ENCODE assay signal across 8 mouse cellular contexts in genomic region chr2:174329663-174330615, GRCm38 (mm10). TPM values are rescaled to one million over a fixed set of nuclear protein-coding genes. Genes with fewer than 3 reads are reported as not detected.
DNase-seq lines count a peak whose midpoint lies in the region; TF ChIP-seq lines count a peak whose summit lies in the region.

No protein-coding gene starts in this region.

- under 1% methylated on average over 105 of the region's 131 CpGs for WGBS in hindbrain, embryonic 10.5 days

- peaks cover 75% of the 10 kb centered on the region for H3K79me2 ChIP-seq in MEL (ENCODE audit: control insufficient read depth, insufficient read depth, low read length, poor library complexity)

- H3K27me3 ChIP-seq in MEL (ENCODE audit: control insufficient read depth in 1 of 2, insufficient read depth in 2 of 2, low read length in 2 of 2): no peaks in the 10 kb centered on the region
- 0 out of 2 replicates have a peak, but pooled peaks cover 6% of the 10 kb centered on the region for H3K27me3 ChIP-seq in hindbrain, embryonic 10.5 days (ENCODE audit: insufficient read depth, poor library complexity, severe bottlenecking)

- H3K36me3 ChIP-seq in MEL (ENCODE audit: control insufficient read depth in 1 of 2, insufficient read depth in 2 of 2, low read length in 2 of 2): peaks cover 2 to 24% of the 10 kb centered on the region in 2 experiments; a peak in 3 of 4 replicates
- H3K36me3 ChIP-seq in hindbrain, embryonic 10.5 days: peaks cover 21% of the 10 kb centered on the region

- no peak for TF ChIP-seq CTCF in MEL (IDR thresholded peaks at IDR 0.05 in 2 of 3, conservative IDR thresholded peaks at IDR 0.05 in 1 of 3; ENCODE audit: control insufficient read depth in 1 of 3, insufficient read depth in 1 of 3, low read depth in 2 of 3, low read length in 3 of 3, poor library complexity in 1 of 3, severe bottlenecking in 1 of 3)

- H3K4me1 ChIP-seq in MEL (ENCODE audit: control insufficient read depth in 1 of 2, insufficient read depth in 2 of 2, low read length in 2 of 2): peaks cover 2 to 7% of the 10 kb centered on the region in 2 experiments; a peak in 2 of 4 replicates
- peaks cover 63% of the 10 kb centered on the region for H3K4me1 ChIP-seq in hindbrain, embryonic 10.5 days (replicated peaks)

- no peak for TF ChIP-seq RAD21 in MEL (IDR thresholded peaks at IDR 0.05; ENCODE audit: low read depth, low read length)

- peak overlapping the region; percentile 99 for H3K9ac ChIP-seq in MEL (ENCODE audit: control insufficient read depth, low read depth, low read length, poor library complexity, severe bottlenecking)

- peak; percentile 7 to 16; a peak in 1 of 4 replicates for TF ChIP-seq POLR2A in MEL (IDR thresholded peaks at IDR 0.05; ENCODE audit: control insufficient read depth in 1 of 2, insufficient read depth in 1 of 2, low read depth in 1 of 2, low read length in 2 of 2, poor library complexity in 1 of 2)

- peak; percentile 76 for DNase-seq in MEL (ENCODE audit: low read depth, low spot score)
- DNase-seq in cerebellum, adult 9-10 months: peak; percentile 71
- peak; percentile 89 for DNase-seq in forelimb bud, embryonic 11.5 days (ENCODE audit: low read depth, low spot score)
- DNase-seq in hindbrain, embryonic 10.5 days (ENCODE audit: low spot score): peak; percentile 91
- DNase-seq in layer of hippocampus, postnatal 36 days: peak; percentile 77 to 82
- peak; percentile 82 for DNase-seq in lung, postnatal 36 days
- peak; percentile 55 to 64 for DNase-seq in right cerebral cortex, adult 2 months (ENCODE audit: low spot score in 2 of 2)
- DNase-seq in urinary bladder, postnatal 10 days (ENCODE audit: low spot score): peak; percentile 41

- H3K4me3 ChIP-seq in MEL (ENCODE audit: control insufficient read depth in 1 of 2, insufficient read depth in 1 of 2, low read depth in 2 of 2, low read length in 2 of 2): peak overlapping the region; percentile 93 to 98
- H3K4me3 ChIP-seq in hindbrain, embryonic 10.5 days: peak overlapping the region; percentile 98

- no peaks in the 10 kb centered on the region for H3K9me3 ChIP-seq in MEL (replicated peaks; ENCODE audit: insufficient read depth, low read length)
- H3K9me3 ChIP-seq in hindbrain, embryonic 10.5 days: peaks cover 13% of the 10 kb centered on the region

- no peak for TF ChIP-seq EP300 in MEL (IDR thresholded peaks at IDR 0.05; ENCODE audit: low read depth in 1 of 2, low read length in 2 of 2)

- peak overlapping the region; percentile 71 for H3K27ac ChIP-seq in MEL (ENCODE audit: control insufficient read depth, low read depth, low read length)
- peak overlapping the region; percentile 100 for H3K27ac ChIP-seq in hindbrain, embryonic 10.5 days

TF ChIP-seq in MEL, 35 proteins besides CTCF, POLR2A, EP300 and RAD21:
- TF ChIP-seq SIN3A (IDR thresholded peaks at IDR 0.05; ENCODE audit: low read length): 0 out of 2 replicates have a peak, but pooled peaks have one; percentile 5
- TF ChIP-seq MXI1 (IDR thresholded peaks at IDR 0.05; ENCODE audit: low read depth, low read length): peak; percentile 13; the same call in 1 of the 2 replicates
- no peak for TF ChIP-seq TAL1 (IDR thresholded peaks at IDR 0.05; ENCODE audit: low read length)
- peak; percentile 89; the same call in 1 of the 2 replicates for TF ChIP-seq MAZ (IDR thresholded peaks at IDR 0.05; ENCODE audit: low read depth, low read length)
- TF ChIP-seq RCOR1 (IDR thresholded peaks at IDR 0.05; ENCODE audit: low read depth, low read length): no peak
- TF ChIP-seq TCF12 (IDR thresholded peaks at IDR 0.05; ENCODE audit: low read depth, low read length): 0 out of 2 replicates have a peak, but pooled peaks have one; percentile 12
- TF ChIP-seq ETS1 (IDR thresholded peaks at IDR 0.05; ENCODE audit: low read depth, low read length): 0 out of 2 replicates have a peak, but pooled peaks have one; percentile 6
TF ChIP-seq in MEL: peak in this region for 5.

RNA-seq across cellular contexts. Expression of gene Gm20721, which starts 16.6 kb away (rescaled TPM):
- 26.9 and 34.2 TPM in 2 replicates for total RNA-seq in MEL (2012; rRNA removed)
- 100 to 1,000 TPM in 1 of 2 experiments, not detected in 1; 171 TPM for polyA plus RNA-seq in MEL (2012; ENCODE audit: insufficient read depth in 1 of 2, insufficient read length in 2 of 2, low read depth in 1 of 2, low replicate concordance in 2 of 2, missing spikeins in 1 of 2)
- polyA plus RNA-seq in hindbrain, embryonic 10.5 days (2016; fragmentation: Nextera tagmentation; extraction: Ambion mirVana): 10.5 and 13.1 TPM in 2 replicates
- 1 to 10 TPM; 1.7 to 2.7 TPM for total RNA-seq in layer of hippocampus, postnatal 36 days (2021)

RNA-seq across cellular contexts. Expression of gene Gnas, which starts 45.8 kb away (rescaled TPM):
- total RNA-seq in MEL (2012; rRNA removed): 255 and 273 TPM in 2 replicates
- 100 to 1,000 TPM; 383 to 447 TPM for polyA plus RNA-seq in MEL (2012; ENCODE audit: insufficient read depth in 1 of 2, insufficient read length in 2 of 2, low read depth in 1 of 2, low replicate concordance in 2 of 2, missing spikeins in 1 of 2)
- polyA plus RNA-seq in hindbrain, embryonic 10.5 days (2016; fragmentation: Nextera tagmentation; extraction: Ambion mirVana): 1,166 and 1,270 TPM in 2 replicates
- 1,000 to 10,000 TPM; 1,740 to 1,859 TPM for total RNA-seq in layer of hippocampus, postnatal 36 days (2021)

Comparison
In these comparisons a context has a peak if more than half of its experiments do, and no peak if none do; other contexts are left out.
1. Peak in every context shown above with its lines: DNase-seq, H3K4me3 ChIP-seq and H3K27ac ChIP-seq.
2. DNase-seq: peak in every context shown above with its lines; median percentile 91 in hindbrain, embryonic 10.5 days; 89 in forelimb bud, embryonic 11.5 days; 82 in lung, postnatal 36 days; 80 in layer of hippocampus, postnatal 36 days; 76 in MEL; 71 in cerebellum, adult 9-10 months; 60 in right cerebral cortex, adult 2 months; 41 in urinary bladder, postnatal 10 days.